Mouse (Mus musculus): ENCODE measurements around the gene Ppp1r12b.

GRCm38 (mm10) chr1:134910037-134910436 is 45.7 kb downstream of the Ppp1r12b start:
- TF ChIP-seq USF2 (conservative IDR thresholded peaks at IDR 0.05; ENCODE audit: low read depth, low read length), result no peak
- no peak for TF ChIP-seq CTCF (conservative IDR thresholded peaks at IDR 0.05 in 1 of 2, IDR thresholded peaks at IDR 0.05 in 1 of 2; ENCODE audit: low read depth in 2 of 2, low read length in 2 of 2)
- no peak for TF ChIP-seq HCFC1 (IDR thresholded peaks at IDR 0.05; ENCODE audit: low read depth, low read length)

Measured in CH12.LX (cell line).